Mouse (Mus musculus) megakaryocyte, embryonic 14.5 days (primary cell): ENCODE results near the gene Gtpbp8. TPM values are rescaled to one million over a fixed set of nuclear protein-coding genes. Genes with fewer than 3 reads are reported as not detected.

Experiments used
- H3K27me3 ChIP-seq: replicated peaks from 2 replicates; pipeline ENCODE3; 2012; ENCODE audit warnings: inconsistent platforms
- H3K36me3 ChIP-seq: replicated peaks from 2 replicates; pipeline ENCODE3; 2012; ENCODE audit warnings: low read length, inconsistent platforms, mixed read lengths
- H3K4me1 ChIP-seq: 2 replicates; pipeline ENCODE4 v1.6.1; 2012; ENCODE audit warnings: inconsistent platforms
- H3K4me3 ChIP-seq: replicated peaks from 2 replicates; pipeline ENCODE3; 2012; ENCODE audit warnings: moderate library complexity, mild to moderate bottlenecking, inconsistent platforms
- H3K9me3 ChIP-seq: 2 replicates; pipeline ENCODE4 v1.6.1; 2012; ENCODE audit warnings: inconsistent platforms
- FLI1 ChIP-seq: IDR thresholded peaks from 2 replicates; pipeline ENCODE4 v1.6.1; 2012; ENCODE audit warnings: low read length, inconsistent platforms, mixed read lengths
- GATA1 ChIP-seq: IDR thresholded peaks from 3 replicates; pipeline ENCODE4 v1.6.1; 2012; ENCODE audit warnings: mixed read lengths, low read length, inconsistent platforms, borderline replicate concordance
- polyA plus RNA-seq: library from polyadenylated mRNA; stranded (reverse); fragments of >175 nt; gene quantifications from 2 replicates; pipeline ENCODE4 v1.2.3, GENCODE M21; 2012; ENCODE audit warnings: low replicate concordance; ENCODE audit not compliant: insufficient read depth

Gtpbp8 gene
- 12.5 and 22.7 TPM in 2 replicates for polyA plus RNA-seq

- TF ChIP-seq FLI1 (no peak), GATA1 (no peak)
- H3K9me3 ChIP-seq = no peaks in the 10 kb centered on the region
- peaks cover 20% of the 10 kb centered on the region for H3K4me1 ChIP-seq
- peak within 1 kb of the TSS; percentile 99 for H3K4me3 ChIP-seq
- no peaks in the 10 kb centered on the region for H3K27me3 ChIP-seq
- H3K36me3 ChIP-seq = peaks cover 23% of the 10 kb centered on the region
These were observed at the start of gene Gtpbp8 for GRCm38 (mm10) chr16:44745866-44746562. Gtpbp8 (minus strand) TSS chr16:44746363.

GRCm38 (mm10) chr16:44794416-44794815, 48.3 kb upstream of the Gtpbp8 start:
- Histone ChIP-seq H3K36me3 (peaks cover 75% of the 10 kb centered on the region), H3K9me3 (peaks cover 6% of the 10 kb centered on the region), H3K4me3 (no peak overlapping the region), H3K27me3 (no peaks in the 10 kb centered on the region), H3K4me1 (no peaks in the 10 kb centered on the region)
- no peak for TF ChIP-seq GATA1
- TF ChIP-seq FLI1 = no peak

- H3K36me3 ChIP-seq = peaks cover 66% of the 10 kb centered on the region
- no peaks in the 10 kb centered on the region for H3K27me3 ChIP-seq
- TF ChIP-seq GATA1 = no peak
- no peak for TF ChIP-seq FLI1
- H3K4me1 ChIP-seq = no peaks in the 10 kb centered on the region; the same call in 1 of the 2 replicates
- no peaks in the 10 kb centered on the region for H3K9me3 ChIP-seq
- no peak overlapping the region for H3K4me3 ChIP-seq
These were observed 40.8 kb upstream of the Gtpbp8 start for GRCm38 (mm10) chr16:44786934-44787333.

- Histone ChIP-seq H3K4me1 (peaks cover 40% of the 10 kb centered on the region), H3K4me3 (no peak overlapping the region), H3K27me3 (no peaks in the 10 kb centered on the region), H3K9me3 (no peaks in the 10 kb centered on the region), H3K36me3 (peaks cover 35% of the 10 kb centered on the region)
- TF ChIP-seq GATA1 (no peak), FLI1 (no peak)
These were observed 34.6 kb upstream of the Gtpbp8 start for GRCm38 (mm10) chr16:44780751-44781150.

GRCm38 (mm10) chr16:44779494-44779893, 33.3 kb upstream of the Gtpbp8 start:
- Histone ChIP-seq H3K27me3 (no peaks in the 10 kb centered on the region), H3K4me3 (peak overlapping the region; percentile 56)
- TF ChIP-seq FLI1 (no peak), GATA1 (no peak)

GRCm38 (mm10) chr16:44778538-44779147, 32.5 kb upstream of the Gtpbp8 start:
- H3K4me3 ChIP-seq = peak overlapping the region; percentile 88
- H3K4me1 ChIP-seq = peaks cover 47% of the 10 kb centered on the region
- no peaks in the 10 kb centered on the region for H3K27me3 ChIP-seq
- TF ChIP-seq FLI1 (no peak), GATA1 (no peak)
- peaks cover 29% of the 10 kb centered on the region for H3K36me3 ChIP-seq
- no peaks in the 10 kb centered on the region for H3K9me3 ChIP-seq

More at GRCm38 (mm10) chr16:44779494-44779893, 33.3 kb upstream of the Gtpbp8 start:
- H3K36me3 ChIP-seq = peaks cover 28% of the 10 kb centered on the region
- H3K9me3 ChIP-seq = no peaks in the 10 kb centered on the region
- peaks cover 40% of the 10 kb centered on the region for H3K4me1 ChIP-seq

- Histone ChIP-seq H3K27me3 (no peaks in the 10 kb centered on the region), H3K4me1 (peaks cover 69% of the 10 kb centered on the region), H3K9me3 (no peaks in the 10 kb centered on the region), H3K4me3 (no peak overlapping the region), H3K36me3 (peaks cover 49% of the 10 kb centered on the region)
- TF ChIP-seq FLI1 = no peak
- no peak for TF ChIP-seq GATA1
These were observed 28.0 kb upstream of the Gtpbp8 start for GRCm38 (mm10) chr16:44774201-44774600.

GRCm38 (mm10) chr16:44773673-44774072, 27.5 kb upstream of the Gtpbp8 start:
- peaks cover 54% of the 10 kb centered on the region for H3K36me3 ChIP-seq
- no peak overlapping the region for H3K4me3 ChIP-seq
- H3K27me3 ChIP-seq = no peaks in the 10 kb centered on the region
- TF ChIP-seq FLI1 = no peak
- TF ChIP-seq GATA1 = no peak
- no peaks in the 10 kb centered on the region for H3K9me3 ChIP-seq
- H3K4me1 ChIP-seq = peaks cover 74% of the 10 kb centered on the region

- TF ChIP-seq FLI1 (no peak), GATA1 (no peak)
- Histone ChIP-seq H3K36me3 (peaks cover 54% of the 10 kb centered on the region), H3K27me3 (no peaks in the 10 kb centered on the region), H3K4me1 (peaks cover 73% of the 10 kb centered on the region), H3K4me3 (no peak overlapping the region), H3K9me3 (no peaks in the 10 kb centered on the region)
These were observed 26.4 kb upstream of the Gtpbp8 start for GRCm38 (mm10) chr16:44772577-44772976.

GRCm38 (mm10) chr16:44767967-44768366, 21.8 kb upstream of the Gtpbp8 start:
- H3K36me3 ChIP-seq = peaks cover 34% of the 10 kb centered on the region
- TF ChIP-seq GATA1 (no peak), FLI1 (no peak)
- H3K4me3 ChIP-seq = peak overlapping the region; percentile 90
- H3K9me3 ChIP-seq = no peaks in the 10 kb centered on the region
- peaks cover 64% of the 10 kb centered on the region for H3K4me1 ChIP-seq
- no peaks in the 10 kb centered on the region for H3K27me3 ChIP-seq
